8 mouse cellular contexts compared by ENCODE assay signal in the genomic region with DNA sequence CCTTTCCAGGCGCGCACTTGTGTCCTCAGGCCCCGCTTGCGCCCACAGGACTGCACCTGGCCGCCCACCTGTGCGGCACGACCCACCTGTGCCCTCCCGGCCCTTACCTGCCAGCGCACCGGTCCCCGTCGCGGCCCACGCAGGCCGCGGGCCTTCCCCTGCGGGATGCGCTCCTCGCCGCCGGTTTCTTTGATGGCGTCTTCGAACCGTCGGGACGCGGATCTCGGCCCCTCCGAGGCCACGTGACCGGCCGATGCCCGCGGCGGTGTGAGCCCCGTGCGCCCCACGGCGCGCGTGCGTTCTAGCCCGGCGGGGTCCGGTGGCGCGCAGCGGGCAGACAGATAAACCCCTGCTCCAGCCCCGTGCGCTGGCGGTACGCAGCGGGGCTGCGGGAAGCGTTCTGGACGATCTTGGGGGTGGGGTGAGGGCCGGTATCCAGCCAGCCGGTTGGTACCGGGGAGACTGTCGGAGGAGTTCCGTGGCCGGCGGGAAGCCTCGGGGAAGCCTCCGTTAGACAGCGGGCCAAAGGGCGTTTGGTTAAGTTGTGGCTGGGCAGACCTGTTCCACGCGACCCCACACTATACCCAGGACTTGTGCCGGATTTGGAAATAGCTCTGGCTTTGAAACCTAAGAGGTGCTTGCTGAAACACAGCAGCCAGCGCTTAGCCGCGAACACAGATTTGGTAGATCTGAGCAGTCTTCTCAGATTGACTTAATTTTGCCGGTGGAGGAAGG. TPM values are rescaled to one million over a fixed set of nuclear protein-coding genes. Genes with fewer than 3 reads are reported as not detected.
A peak's percentile ranks its signal among the peaks of the same experiment; 100 is the strongest.
DNase-seq lines count a peak whose midpoint lies in the region; ATAC-seq and TF ChIP-seq lines count a peak whose summit lies in the region.

A gene (minus strand): TSS at position 647 of the 735 bp plus-strand sequence.

- no peak for TF ChIP-seq CTCF in E14TG2a.4 (conservative IDR thresholded peaks at IDR 0.05; ENCODE audit: low read length)

- peak; percentile 61 for DNase-seq in adrenal gland, postnatal 10 days
- no peak for DNase-seq in spleen, postnatal 10 days (ENCODE audit: low spot score in 2 of 2)

- peaks cover 12% of the 10 kb centered on the region; the same call in 1 of the 2 replicates for H3K36me3 ChIP-seq in E14TG2a.4 (ENCODE audit: insufficient read depth, low read length)
- H3K36me3 ChIP-seq in embryonic facial prominence, embryonic 13.5 days = no peaks in the 10 kb centered on the region
- no peaks in the 10 kb centered on the region for H3K36me3 ChIP-seq in heart, embryonic 13.5 days
- no peaks in the 10 kb centered on the region for H3K36me3 ChIP-seq in kidney, embryonic 15.5 days
- H3K36me3 ChIP-seq in liver, embryonic 15.5 days (replicated peaks) = no peaks in the 10 kb centered on the region
- no peaks in the 10 kb centered on the region for H3K36me3 ChIP-seq in neural tube, embryonic 15.5 days

- H3K4me2 ChIP-seq in embryonic facial prominence, embryonic 13.5 days = peak within 1 kb of the TSS; percentile 100
- H3K4me2 ChIP-seq in heart, embryonic 13.5 days = peak within 1 kb of the TSS; percentile 98
- peak within 1 kb of the TSS; percentile 95 for H3K4me2 ChIP-seq in kidney, embryonic 15.5 days
- peak within 1 kb of the TSS; percentile 62 for H3K4me2 ChIP-seq in liver, embryonic 15.5 days
- H3K4me2 ChIP-seq in neural tube, embryonic 15.5 days = peak within 1 kb of the TSS; percentile 85

- WGBS in embryonic facial prominence, embryonic 13.5 days = under 1% methylated on average over 72 of the region's 74 CpGs
- WGBS in heart, embryonic 13.5 days = under 1% methylated on average over 74 of the region's 74 CpGs
- under 1% methylated on average over 74 of the region's 74 CpGs for WGBS in kidney, embryonic 15.5 days
- 1% methylated on average over 74 of the region's 74 CpGs for WGBS in liver, embryonic 15.5 days (ENCODE audit: insufficient replicate concordance)
- WGBS in neural tube, embryonic 15.5 days = under 1% methylated on average over 74 of the region's 74 CpGs

- no peaks in the 10 kb centered on the region for H3K27me3 ChIP-seq in E14TG2a.4 (ENCODE audit: insufficient read depth, low read length)
- no peaks in the 10 kb centered on the region for H3K27me3 ChIP-seq in embryonic facial prominence, embryonic 13.5 days
- H3K27me3 ChIP-seq in heart, embryonic 13.5 days (replicated peaks) = no peaks in the 10 kb centered on the region
- H3K27me3 ChIP-seq in kidney, embryonic 15.5 days = no peaks in the 10 kb centered on the region
- H3K27me3 ChIP-seq in liver, embryonic 15.5 days = peaks cover 56% of the 10 kb centered on the region
- no peaks in the 10 kb centered on the region for H3K27me3 ChIP-seq in neural tube, embryonic 15.5 days (replicated peaks)

- no peak; the same call in 1 of the 2 replicates for ATAC-seq in embryonic facial prominence, embryonic 13.5 days (ENCODE audit: insufficient number of reproducible peaks, insufficient read depth, low FRiP score, low TSS enrichment, low read depth)
- ATAC-seq in heart, embryonic 13.5 days (ENCODE audit: extremely low read depth, insufficient number of reproducible peaks, low FRiP score, low TSS enrichment) = peak; percentile 15; the same call in 1 of the 2 replicates
- peak; percentile 15; the same call in 1 of the 2 replicates for ATAC-seq in kidney, embryonic 15.5 days (replicated peaks; ENCODE audit: low FRiP score)
- ATAC-seq in liver, embryonic 15.5 days (ENCODE audit: insufficient read depth) = no peak
- ATAC-seq in neural tube, embryonic 15.5 days (ENCODE audit: low FRiP score) = peak; percentile 26

- peak within 1 kb of the TSS; percentile 77 for H3K27ac ChIP-seq in embryonic facial prominence, embryonic 13.5 days
- H3K27ac ChIP-seq in heart, embryonic 13.5 days (replicated peaks) = peak within 1 kb of the TSS; percentile 95
- peak within 1 kb of the TSS; percentile 90 for H3K27ac ChIP-seq in kidney, embryonic 15.5 days
- H3K27ac ChIP-seq in liver, embryonic 15.5 days (replicated peaks) = peak within 1 kb of the TSS; percentile 48
- peak within 1 kb of the TSS; percentile 98 for H3K27ac ChIP-seq in neural tube, embryonic 15.5 days (replicated peaks)

- no peaks in the 10 kb centered on the region for H3K9me3 ChIP-seq in E14TG2a.4 (ENCODE audit: low read length)
- no peaks in the 10 kb centered on the region for H3K9me3 ChIP-seq in embryonic facial prominence, embryonic 13.5 days
- H3K9me3 ChIP-seq in heart, embryonic 13.5 days = no peaks in the 10 kb centered on the region
- H3K9me3 ChIP-seq in kidney, embryonic 15.5 days (replicated peaks) = no peaks in the 10 kb centered on the region
- no peaks in the 10 kb centered on the region for H3K9me3 ChIP-seq in liver, embryonic 15.5 days (replicated peaks)
- H3K9me3 ChIP-seq in neural tube, embryonic 15.5 days (replicated peaks) = no peaks in the 10 kb centered on the region

- peak within 1 kb of the TSS; percentile 91 for H3K4me3 ChIP-seq in E14TG2a.4 (replicated peaks; ENCODE audit: low read length)
- peak within 1 kb of the TSS; percentile 91 for H3K4me3 ChIP-seq in embryonic facial prominence, embryonic 13.5 days
- H3K4me3 ChIP-seq in heart, embryonic 13.5 days = peak within 1 kb of the TSS; percentile 95
- peak within 1 kb of the TSS; percentile 72 for H3K4me3 ChIP-seq in kidney, embryonic 15.5 days (replicated peaks)
- H3K4me3 ChIP-seq in liver, embryonic 15.5 days (replicated peaks) = peak within 1 kb of the TSS; percentile 59
- peak within 1 kb of the TSS; percentile 93 for H3K4me3 ChIP-seq in neural tube, embryonic 15.5 days (replicated peaks)

- H3K4me1 ChIP-seq in E14TG2a.4 (replicated peaks; ENCODE audit: low read depth, low read length) = peaks cover 54% of the 10 kb centered on the region
- H3K4me1 ChIP-seq in embryonic facial prominence, embryonic 13.5 days = peaks cover 21% of the 10 kb centered on the region
- H3K4me1 ChIP-seq in heart, embryonic 13.5 days = peaks cover 53% of the 10 kb centered on the region
- H3K4me1 ChIP-seq in kidney, embryonic 15.5 days = peaks cover 26% of the 10 kb centered on the region
- 0 out of 2 replicates have a peak, but pooled peaks cover 6% of the 10 kb centered on the region for H3K4me1 ChIP-seq in liver, embryonic 15.5 days (replicated peaks)
- H3K4me1 ChIP-seq in neural tube, embryonic 15.5 days = peaks cover 34% of the 10 kb centered on the region

- H3K9ac ChIP-seq in embryonic facial prominence, embryonic 13.5 days = peak within 1 kb of the TSS; percentile 87
- peak within 1 kb of the TSS; percentile 96 for H3K9ac ChIP-seq in heart, embryonic 13.5 days
- H3K9ac ChIP-seq in kidney, embryonic 15.5 days = peak within 1 kb of the TSS; percentile 90
- peak within 1 kb of the TSS; percentile 40; the same call in 1 of the 2 replicates for H3K9ac ChIP-seq in liver, embryonic 15.5 days
- peak within 1 kb of the TSS; percentile 94 for H3K9ac ChIP-seq in neural tube, embryonic 15.5 days (replicated peaks)

RNA-seq across cellular contexts. Expression of the gene that starts here (rescaled TPM):
- total RNA-seq in adrenal gland, postnatal 10 days (2021) = 1 to 10 TPM; 2.6 to 4.1 TPM
- 6.0 TPM in 2 replicates for polyA plus RNA-seq in embryonic facial prominence, embryonic 13.5 days (2015; fragmentation: Nextera tagmentation; extraction: Ambion mirVana)
- polyA plus RNA-seq in heart, embryonic 13.5 days (2015; fragmentation: Nextera tagmentation; extraction: Ambion mirVana) = 4.4 and 4.7 TPM in 2 replicates
- 2.8 and 3.2 TPM in 2 replicates for polyA plus RNA-seq in kidney, embryonic 15.5 days (2015; fragmentation: Nextera tagmentation; extraction: Ambion mirVana)
- 0.16 and 0.28 TPM in 2 replicates for polyA plus RNA-seq in liver, embryonic 15.5 days (2015; fragmentation: Nextera tagmentation; extraction: Ambion mirVana)
- 15.4 and 20.3 TPM in 2 replicates for polyA plus RNA-seq in neural tube, embryonic 15.5 days (2015; fragmentation: Nextera tagmentation; extraction: Ambion mirVana)

Comparison
In these comparisons a context has a peak if more than half of its experiments do, and no peak if none do; other contexts are left out.
1. ATAC-seq: peak in heart, embryonic 13.5 days (single experiment), kidney, embryonic 15.5 days (single experiment) and neural tube, embryonic 15.5 days (single experiment); none in embryonic facial prominence, embryonic 13.5 days (single experiment) and liver, embryonic 15.5 days (single experiment).
2. H3K27ac ChIP-seq: peak in every context shown above with its lines; median percentile 98 in neural tube, embryonic 15.5 days; 95 in heart, embryonic 13.5 days; 90 in kidney, embryonic 15.5 days; 77 in embryonic facial prominence, embryonic 13.5 days; 48 in liver, embryonic 15.5 days.
3. H3K9ac ChIP-seq: peak in every context shown above with its lines; median percentile 96 in heart, embryonic 13.5 days; 94 in neural tube, embryonic 15.5 days; 90 in kidney, embryonic 15.5 days; 87 in embryonic facial prominence, embryonic 13.5 days; 40 in liver, embryonic 15.5 days.
4. Peak in every context shown above with its lines, with median percentiles within 50 percentile points of each other: H3K4me3 ChIP-seq and H3K4me2 ChIP-seq.